Mouse (Mus musculus) intestine, embryonic 14.5 days (tissue): ENCODE measurements around the gene Slc48a1. TPM values are rescaled to one million over a fixed set of nuclear protein-coding genes. Genes with fewer than 3 reads are reported as not detected.
A peak's percentile ranks its signal among the peaks of the same experiment; 100 is the strongest.

Experiments used
- ATAC-seq: fragments of 200-750 bp; cut with Nextera tagmentation; replicated peaks from 2 replicates; pipeline ENCODE4 v1.8.0; 2017; ENCODE audit warnings: low read depth, moderate number of reproducible peaks, moderate TSS enrichment, moderate library complexity; ENCODE audit not compliant: low FRiP score, low TSS enrichment
- DNase-seq: peaks from one replicate; pipeline ENCODE4 v3.0.0-alpha.2; 2018; ENCODE audit warnings: low spot score
- H3K27ac ChIP-seq: fragments of 300-500 bp; sonication (generic); 2 replicates; pipeline ENCODE4 v1.5.1; 2014; ENCODE audit warnings: low read depth, mild to moderate bottlenecking, control low read depth
- H3K27me3 ChIP-seq: fragments of 300-500 bp; sonication (generic); replicated peaks from 2 replicates; pipeline ENCODE4 v1.6.1; 2014; ENCODE audit warnings: low read length, control low read depth; ENCODE audit not compliant: control insufficient read depth, insufficient read depth
- H3K36me3 ChIP-seq: fragments of 300-500 bp; sonication (generic); 2 replicates; pipeline ENCODE4 v1.6.1; 2014; ENCODE audit warnings: low read length, control low read depth; ENCODE audit not compliant: control insufficient read depth, insufficient read depth
- H3K4me1 ChIP-seq: fragments of 300-500 bp; sonication (generic); replicated peaks from 2 replicates; pipeline ENCODE4 v1.6.1; 2014; ENCODE audit warnings: low read length, control low read depth, mixed read lengths; ENCODE audit not compliant: control insufficient read depth, insufficient read depth
- H3K4me2 ChIP-seq: fragments of 300-500 bp; sonication (generic); 2 replicates; pipeline ENCODE4 v1.6.1; 2014; ENCODE audit warnings: low read length
- H3K4me3 ChIP-seq: fragments of 300-500 bp; sonication (generic); 2 replicates; pipeline ENCODE4 v1.5.1; 2014; ENCODE audit warnings: low read depth, low read length, control low read depth, mixed read lengths
- H3K9ac ChIP-seq: fragments of 300-500 bp; sonication (generic); 2 replicates; pipeline ENCODE4 v1.6.1; 2014; ENCODE audit warnings: mild to moderate bottlenecking, low read length
- H3K9me3 ChIP-seq: fragments of 300-500 bp; sonication (generic); 2 replicates; pipeline ENCODE4 v1.6.1; 2016; ENCODE audit warnings: low read length, control low read depth; ENCODE audit not compliant: control insufficient read depth
- WGBS: fragments of 180-500 bp; shearing (Covaris S2); extraction: QIAGEN DNeasy Blood & Tissue Kit; methylation state at CpG from one replicate; pipeline ENCODE4 v1.1.7; 2014; 5-methylcytosine and 5-hydroxymethylcytosine counted together
- polyA plus RNA-seq: library from polyadenylated mRNA; unstranded; fragments of >200 nt; fragmentation: Nextera tagmentation; extraction: Ambion mirVana; gene quantifications from 2 replicates; pipeline ENCODE4 v1.2.1, GENCODE M21; 2014

Gene Slc48a1
- polyA plus RNA-seq, 1 experiment from 2014 or later, result 22.5 TPM

DNA sequence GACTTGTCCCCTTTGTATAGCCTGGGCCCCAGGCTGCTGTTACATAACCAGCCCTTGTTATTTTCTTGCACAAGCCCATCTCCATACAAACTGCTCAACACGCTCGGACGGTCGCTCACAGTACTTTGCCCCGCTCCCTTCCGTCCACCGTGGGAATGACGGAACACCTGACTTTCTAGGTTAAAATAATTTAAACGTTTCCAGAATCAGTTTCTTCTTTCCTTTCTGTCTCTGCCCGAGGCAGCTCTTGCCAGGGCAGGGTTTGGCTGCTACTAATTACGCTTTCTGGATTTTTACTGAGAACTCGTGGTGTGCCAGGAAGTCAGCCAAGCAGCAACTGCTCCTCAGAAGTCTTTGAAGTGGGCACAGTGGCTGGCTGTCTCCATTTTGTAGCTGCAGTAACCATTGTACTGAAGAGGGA, 2.3 kb downstream of the Slc48a1 start:
- no peak overlapping the region; the same call in 1 of the 2 replicates for H3K27ac ChIP-seq
- no peak overlapping the region for H3K4me3 ChIP-seq
- H3K27me3 ChIP-seq, result no peaks in the 10 kb centered on the region
- ATAC-seq, result no peak
- H3K9me3 ChIP-seq, result no peaks in the 10 kb centered on the region
- no peaks in the 10 kb centered on the region for H3K36me3 ChIP-seq
- H3K4me2 ChIP-seq, result no peak overlapping the region
- peaks cover 24% of the 10 kb centered on the region for H3K4me1 ChIP-seq
- 78% methylated on average over 12 of the region's 12 CpGs for WGBS
- H3K9ac ChIP-seq, result no peak overlapping the region
- DNase-seq, result no peak

DNA sequence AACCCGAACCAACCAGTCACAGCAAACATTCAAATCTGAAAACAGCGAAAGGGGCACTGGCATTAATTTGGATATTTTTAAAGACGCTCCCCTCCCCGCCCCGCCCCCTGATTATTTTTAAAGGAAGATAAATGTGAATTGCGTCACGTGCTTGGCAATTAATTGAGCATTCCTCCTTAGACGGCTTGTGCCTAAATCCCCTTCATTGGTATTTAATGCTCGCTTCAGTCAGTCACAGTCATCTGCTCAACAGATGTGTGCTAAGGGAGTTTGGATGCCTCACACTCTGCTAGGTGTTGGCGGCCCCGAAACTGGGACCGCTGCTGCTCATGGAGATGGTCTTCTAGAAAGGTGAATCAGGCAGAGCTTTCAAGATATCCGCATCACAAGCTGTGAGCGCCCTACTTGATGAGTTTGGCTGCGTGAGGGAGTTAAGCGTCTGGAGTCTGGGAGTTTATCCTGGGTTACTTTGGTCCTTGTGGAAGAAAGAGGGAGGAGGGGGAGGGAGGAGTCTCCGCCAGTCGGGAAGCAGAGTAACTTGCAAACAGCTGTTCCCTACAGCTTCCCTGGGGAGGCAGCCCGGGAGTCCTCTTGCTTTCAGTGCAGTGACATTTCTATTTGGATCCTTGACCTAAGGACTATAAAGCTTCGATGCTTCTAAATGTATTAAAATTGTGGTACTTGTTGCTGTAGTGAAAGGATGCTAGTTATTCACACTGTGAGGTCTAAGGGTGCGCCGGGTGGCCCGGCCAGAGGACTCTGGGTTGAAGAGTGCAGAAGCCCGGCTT, 3.8 kb downstream of the Slc48a1 start:
- Histone ChIP-seq H3K9me3 (no peaks in the 10 kb centered on the region), H3K9ac (no peak overlapping the region), H3K4me2 (peak overlapping the region; percentile 42), H3K27ac (peak overlapping the region; percentile 47), H3K36me3 (no peaks in the 10 kb centered on the region), H3K4me3 (peak overlapping the region; percentile 11; the same call in 1 of the 2 replicates), H3K27me3 (no peaks in the 10 kb centered on the region), H3K4me1 (peaks cover 28% of the 10 kb centered on the region)
- DNase-seq, result peak; percentile 69
- 9% methylated on average over 24 of the region's 24 CpGs for WGBS
- no peak for ATAC-seq

DNA sequence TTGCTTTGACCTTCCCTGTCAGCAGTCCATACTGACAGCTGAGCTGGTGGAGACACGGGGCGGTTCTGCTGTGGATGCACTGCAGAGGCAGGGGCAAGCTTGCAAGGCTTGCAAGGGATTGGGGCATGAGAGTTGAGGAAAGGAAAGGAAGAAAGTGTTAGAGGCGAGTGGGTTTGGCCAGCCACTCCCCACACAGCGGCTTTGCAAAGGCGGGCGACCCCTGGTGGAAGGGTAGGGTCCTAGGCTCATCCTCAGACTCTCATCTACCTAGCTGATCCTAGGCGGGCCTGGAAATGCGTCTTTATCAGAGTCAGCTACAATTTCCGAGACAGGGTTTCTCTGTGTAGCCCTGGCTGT, 4.4 kb downstream of the Slc48a1 start:
- no peaks in the 10 kb centered on the region for H3K36me3 ChIP-seq
- 12% methylated on average over 9 of the region's 9 CpGs for WGBS
- ATAC-seq (no peak), DNase-seq (peak; percentile 88)
- no peak overlapping the region for H3K9ac ChIP-seq
- H3K9me3 ChIP-seq, result no peaks in the 10 kb centered on the region
- peak overlapping the region; percentile 47; the same call in 1 of the 2 replicates for H3K27ac ChIP-seq
- peak overlapping the region; percentile 42 for H3K4me2 ChIP-seq
- no peaks in the 10 kb centered on the region for H3K27me3 ChIP-seq
- H3K4me1 ChIP-seq, result peaks cover 28% of the 10 kb centered on the region
- H3K4me3 ChIP-seq, result peak overlapping the region; percentile 11; the same call in 1 of the 2 replicates

DNA sequence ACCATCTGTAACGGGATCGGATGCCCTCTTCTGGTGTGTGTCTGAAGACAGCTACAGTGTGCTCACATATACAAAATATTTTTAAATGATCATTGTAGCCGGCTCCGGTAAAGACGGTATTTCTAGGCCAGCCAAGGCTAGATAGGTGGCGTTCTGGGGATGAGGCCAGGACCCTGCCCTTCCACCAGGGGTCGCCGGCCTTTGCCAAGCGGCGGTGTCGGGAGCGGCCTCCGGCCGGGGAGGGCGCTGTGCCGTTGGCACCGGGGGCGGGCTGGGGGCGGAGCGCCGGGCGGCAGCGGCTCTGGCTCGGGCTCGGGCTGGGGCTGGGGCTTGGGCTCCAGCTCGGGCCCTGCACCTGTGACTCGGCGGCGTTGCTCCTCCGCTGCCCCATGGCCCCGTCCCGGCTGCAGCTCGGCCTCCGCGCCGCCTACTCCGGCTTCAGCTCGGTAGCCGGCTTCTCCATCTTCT, 5.8 kb downstream of the Slc48a1 start:
- WGBS, result 3% methylated on average over 35 of the region's 39 CpGs
- no peaks in the 10 kb centered on the region for H3K36me3 ChIP-seq
- H3K4me2 ChIP-seq, result peak overlapping the region; percentile 72
- H3K27ac ChIP-seq, result no peak overlapping the region
- peak overlapping the region; percentile 60 for H3K9ac ChIP-seq
- ATAC-seq (peak; percentile 87), DNase-seq (peak; percentile 92)
- no peaks in the 10 kb centered on the region for H3K9me3 ChIP-seq
- no peaks in the 10 kb centered on the region for H3K27me3 ChIP-seq
- peaks cover 32% of the 10 kb centered on the region for H3K4me1 ChIP-seq
- H3K4me3 ChIP-seq, result peak overlapping the region; percentile 50

DNA sequence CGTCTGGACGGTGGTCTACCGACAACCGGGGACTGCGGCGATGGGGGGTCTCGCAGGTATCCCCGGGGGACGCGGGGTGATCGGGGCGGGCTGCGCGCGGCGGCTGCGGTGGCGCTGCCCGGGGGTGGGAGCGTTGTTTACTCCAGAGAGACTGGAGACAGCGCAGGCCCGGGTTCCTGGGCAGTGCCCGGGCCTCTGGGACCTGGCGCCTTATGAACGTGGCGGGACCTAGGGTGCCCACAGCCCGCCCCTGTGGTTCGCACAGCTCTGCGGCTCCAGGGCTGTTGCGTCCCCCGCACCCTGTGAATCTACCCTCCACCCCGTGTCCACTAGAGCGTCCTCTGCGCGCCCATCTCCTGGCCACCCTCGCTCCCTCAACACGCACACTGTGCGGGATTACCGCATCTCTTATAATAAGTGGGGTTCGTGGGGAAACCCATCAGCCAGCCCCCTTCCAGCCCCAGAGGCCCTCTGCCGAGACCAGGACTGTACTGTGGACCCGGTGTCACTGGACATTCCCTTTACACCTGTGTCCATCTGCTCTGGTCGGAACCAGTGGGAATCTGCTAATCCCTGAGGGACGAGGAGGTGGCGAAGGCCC, 6.3 kb downstream of the Slc48a1 start:
- Histone ChIP-seq H3K4me1 (peaks cover 32% of the 10 kb centered on the region), H3K36me3 (no peaks in the 10 kb centered on the region), H3K27ac (no peak overlapping the region), H3K4me3 (peak overlapping the region; percentile 50), H3K9ac (peak overlapping the region; percentile 60), H3K27me3 (no peaks in the 10 kb centered on the region), H3K4me2 (peak overlapping the region; percentile 72), H3K9me3 (no peaks in the 10 kb centered on the region)
- ATAC-seq (peak; percentile 52), DNase-seq (peak; percentile 63)
- WGBS, result 7% methylated on average over 41 of the region's 45 CpGs

DNA sequence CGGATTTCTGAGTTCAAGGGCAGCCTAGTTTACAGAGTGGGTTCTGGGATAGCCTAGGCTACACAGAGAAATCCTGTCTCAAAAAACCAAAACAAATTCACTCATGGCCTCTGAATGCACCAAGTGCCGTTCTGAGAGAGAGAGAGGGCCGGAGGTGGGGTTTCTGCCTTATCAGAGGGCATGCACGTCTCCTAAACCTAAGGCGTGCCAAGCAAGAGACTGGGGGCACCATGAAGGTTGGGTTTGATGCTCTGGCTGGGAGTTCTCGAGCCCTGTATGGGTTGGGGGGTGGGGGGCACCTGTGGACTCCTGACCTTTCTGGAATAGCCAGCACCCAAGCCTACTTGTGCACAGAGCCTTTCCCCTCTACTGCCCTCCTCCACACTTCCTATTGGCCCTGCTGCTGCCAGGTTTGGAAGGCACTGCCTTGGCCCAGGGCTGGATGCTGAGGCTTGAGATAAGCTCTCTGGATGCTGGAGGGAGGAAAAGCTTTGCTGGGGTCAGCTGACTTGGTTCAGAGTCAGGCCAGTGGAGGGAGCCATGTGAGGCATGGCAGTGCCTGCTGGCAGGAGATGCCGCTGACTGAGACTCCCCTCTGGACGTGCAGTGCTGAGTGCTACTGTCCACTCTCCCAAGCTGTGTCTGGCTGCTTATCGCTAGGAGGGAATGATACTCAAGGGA, 7.6 kb downstream of the Slc48a1 start:
- no peak overlapping the region for H3K9ac ChIP-seq
- no peaks in the 10 kb centered on the region for H3K9me3 ChIP-seq
- H3K4me1 ChIP-seq, result peaks cover 25% of the 10 kb centered on the region
- DNase-seq (no peak), ATAC-seq (no peak)
- H3K4me3 ChIP-seq, result no peak overlapping the region
- H3K36me3 ChIP-seq, result 0 out of 2 replicates have a peak, but pooled peaks cover 2% of the 10 kb centered on the region
- 80% methylated on average over 9 of the region's 9 CpGs for WGBS
- no peak overlapping the region for H3K4me2 ChIP-seq
- H3K27ac ChIP-seq, result no peak overlapping the region
- H3K27me3 ChIP-seq, result no peaks in the 10 kb centered on the region

DNA sequence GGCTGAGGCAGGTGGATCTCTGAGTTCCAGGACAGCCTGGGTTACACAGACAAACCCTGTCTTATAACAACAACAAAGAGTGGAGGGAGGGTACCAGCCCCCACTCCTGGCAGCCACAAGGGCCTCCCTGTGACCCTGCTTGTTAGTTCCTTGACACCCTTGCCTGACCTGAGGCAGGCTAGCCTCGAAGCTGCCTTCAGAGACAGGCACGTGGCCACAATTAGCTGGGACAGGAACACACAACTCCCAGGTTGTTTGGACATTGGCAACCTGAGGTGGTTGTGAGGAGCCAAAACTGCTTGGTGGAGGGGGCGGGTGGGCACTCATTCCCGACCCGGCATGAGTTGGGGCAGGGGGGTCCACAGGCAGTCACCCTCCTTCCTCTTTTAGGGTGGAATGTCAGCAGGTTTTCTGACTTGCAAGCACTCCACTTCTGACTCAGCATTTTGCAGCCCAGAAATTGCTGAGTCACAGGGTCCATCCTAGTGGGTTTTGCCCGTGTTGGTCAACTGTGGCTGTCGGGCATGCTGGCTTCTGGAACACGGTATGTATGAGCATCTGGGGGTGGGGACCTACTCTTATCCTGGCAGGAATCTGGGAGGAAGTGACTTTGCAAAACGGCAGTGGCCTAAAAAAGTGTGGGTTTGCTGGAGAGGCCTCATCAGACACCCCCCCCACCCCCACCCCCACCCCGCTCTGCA, 8.2 kb downstream of the Slc48a1 start:
- Histone ChIP-seq H3K4me2 (no peak overlapping the region), H3K4me1 (peaks cover 24% of the 10 kb centered on the region), H3K27ac (no peak overlapping the region), H3K36me3 (0 out of 2 replicates have a peak, but pooled peaks cover 5% of the 10 kb centered on the region), H3K9me3 (no peaks in the 10 kb centered on the region), H3K27me3 (no peaks in the 10 kb centered on the region), H3K4me3 (no peak overlapping the region), H3K9ac (no peak overlapping the region)
- WGBS, result 76% methylated on average over 10 of the region's 10 CpGs
- no peak for ATAC-seq
- no peak for DNase-seq

DNA sequence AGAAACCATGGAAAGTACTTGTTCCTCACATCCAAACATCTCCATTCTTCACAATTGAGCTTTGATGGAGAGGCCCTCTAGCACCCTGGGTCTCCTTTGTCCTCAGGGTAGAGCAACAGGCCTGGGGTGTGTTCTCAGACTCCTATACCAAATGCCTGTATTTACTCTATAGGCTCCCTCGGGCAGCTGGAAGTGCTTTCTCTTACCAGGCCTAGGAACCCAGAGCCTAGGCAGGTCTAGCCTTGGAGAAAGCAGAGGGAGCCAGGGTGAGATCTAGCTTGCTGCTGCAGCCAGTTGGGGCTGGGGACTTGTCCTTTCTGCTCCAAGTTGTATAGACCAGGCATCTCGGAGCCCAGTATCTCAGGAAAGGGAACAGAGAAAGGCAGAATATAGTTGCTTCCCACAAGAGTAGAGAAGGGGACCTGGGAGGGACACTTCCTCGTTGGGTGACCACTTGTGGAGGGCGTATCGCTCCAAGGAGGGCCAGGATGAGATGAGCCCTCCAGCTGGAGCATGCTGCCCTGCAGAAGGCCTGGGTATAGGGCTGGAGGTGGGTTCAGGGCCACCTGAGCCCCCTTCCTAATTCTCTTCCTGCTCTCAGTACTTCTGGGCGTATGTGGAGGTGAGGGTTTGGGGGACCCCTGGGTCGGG, 9.0 kb downstream of the Slc48a1 start:
- H3K27ac ChIP-seq, result no peak overlapping the region
- WGBS, result 74% methylated on average over 7 of the region's 7 CpGs
- no peak for ATAC-seq

More for the DNA sequence above, 9.0 kb downstream of the Slc48a1 start:
- H3K27me3 ChIP-seq, result no peaks in the 10 kb centered on the region
- peaks cover 18% of the 10 kb centered on the region for H3K4me1 ChIP-seq
- 0 out of 2 replicates have a peak, but pooled peaks cover 9% of the 10 kb centered on the region for H3K36me3 ChIP-seq
- H3K4me3 ChIP-seq, result no peak overlapping the region
- DNase-seq, result no peak
- H3K4me2 ChIP-seq, result no peak overlapping the region
- H3K9ac ChIP-seq, result no peak overlapping the region
- no peaks in the 10 kb centered on the region for H3K9me3 ChIP-seq
